Mouse (Mus musculus): ENCODE data around the gene Piga. TPM values are rescaled to one million over a fixed set of nuclear protein-coding genes. Genes with fewer than 3 reads are reported as not detected.

Gene Piga
- polyA plus RNA-seq, 1 experiment from 2014 or later: 11.8 TPM

- no peaks in the 10 kb centered on the region for H3K4me1 ChIP-seq (ENCODE audit: control insufficient read depth, insufficient read depth, low read length)
- DNase-seq (ENCODE audit: low spot score) (no peak), ATAC-seq (ENCODE audit: low read depth) (no peak)
- H3K4me2 ChIP-seq (ENCODE audit: low read depth, low read length): no peak overlapping the region
- no peaks in the 10 kb centered on the region for H3K9me3 ChIP-seq (ENCODE audit: control insufficient read depth, low read length)
- H3K9ac ChIP-seq (ENCODE audit: low read depth, low read length): no peak overlapping the region
- WGBS: 77% methylated on average over 1 of the region's 1 CpGs
- H3K27ac ChIP-seq (replicated peaks; ENCODE audit: low read depth, low read length): no peak overlapping the region
- no peak overlapping the region for H3K4me3 ChIP-seq (ENCODE audit: low read depth, low read length)
- H3K27me3 ChIP-seq (replicated peaks; ENCODE audit: control insufficient read depth, insufficient read depth, low read length): peaks cover 11% of the 10 kb centered on the region; the same call in 1 of the 2 replicates
- H3K36me3 ChIP-seq (ENCODE audit: control insufficient read depth, insufficient read depth, low read length): peaks cover 16% of the 10 kb centered on the region; the same call in 1 of the 2 replicates
Observed at GRCm38 (mm10) chrX:164424821-164425220, 5.2 kb downstream of the Piga start.

- no peak overlapping the region for H3K9ac ChIP-seq (ENCODE audit: low read depth, low read length)
- H3K36me3 ChIP-seq (ENCODE audit: control insufficient read depth, insufficient read depth, low read length): peaks cover 34% of the 10 kb centered on the region; the same call in 1 of the 2 replicates
- no peak overlapping the region for H3K27ac ChIP-seq (replicated peaks; ENCODE audit: low read depth, low read length)
- ATAC-seq (ENCODE audit: low read depth) (no peak), DNase-seq (ENCODE audit: low spot score) (no peak)
- H3K4me2 ChIP-seq (ENCODE audit: low read depth, low read length): no peak overlapping the region
- no peak overlapping the region for H3K4me3 ChIP-seq (ENCODE audit: low read depth, low read length)
- WGBS: 84% methylated on average over 4 of the region's 4 CpGs
- no peaks in the 10 kb centered on the region; the same call in 1 of the 2 replicates for H3K27me3 ChIP-seq (replicated peaks; ENCODE audit: control insufficient read depth, insufficient read depth, low read length)
- no peaks in the 10 kb centered on the region for H3K9me3 ChIP-seq (ENCODE audit: control insufficient read depth, low read length)
- no peaks in the 10 kb centered on the region for H3K4me1 ChIP-seq (ENCODE audit: control insufficient read depth, insufficient read depth, low read length)
Observed at GRCm38 (mm10) chrX:164427295-164427694, 7.7 kb downstream of the Piga start.

- no peak overlapping the region for H3K9ac ChIP-seq (ENCODE audit: low read depth, low read length)
- H3K4me2 ChIP-seq (ENCODE audit: low read depth, low read length): no peak overlapping the region
- no peaks in the 10 kb centered on the region; the same call in 1 of the 2 replicates for H3K27me3 ChIP-seq (replicated peaks; ENCODE audit: control insufficient read depth, insufficient read depth, low read length)
- DNase-seq (ENCODE audit: low spot score) (no peak), ATAC-seq (ENCODE audit: low read depth) (no peak)
- WGBS: 79% methylated on average over 2 of the region's 2 CpGs
- no peak overlapping the region for H3K27ac ChIP-seq (replicated peaks; ENCODE audit: low read depth, low read length)
- H3K9me3 ChIP-seq (ENCODE audit: control insufficient read depth, low read length): no peaks in the 10 kb centered on the region
- no peak overlapping the region for H3K4me3 ChIP-seq (ENCODE audit: low read depth, low read length)
- H3K36me3 ChIP-seq (ENCODE audit: control insufficient read depth, insufficient read depth, low read length): 0 out of 2 replicates have a peak, but pooled peaks cover 29% of the 10 kb centered on the region
- no peaks in the 10 kb centered on the region for H3K4me1 ChIP-seq (ENCODE audit: control insufficient read depth, insufficient read depth, low read length)
Observed at GRCm38 (mm10) chrX:164428224-164428623, 8.6 kb downstream of the Piga start.

- no peaks in the 10 kb centered on the region for H3K27me3 ChIP-seq (replicated peaks; ENCODE audit: control insufficient read depth, insufficient read depth, low read length)
- no peak overlapping the region for H3K4me2 ChIP-seq (ENCODE audit: low read depth, low read length)
- H3K9ac ChIP-seq (ENCODE audit: low read depth, low read length): no peak overlapping the region
- no peaks in the 10 kb centered on the region for H3K9me3 ChIP-seq (ENCODE audit: control insufficient read depth, low read length)
- 85% methylated on average over 6 of the region's 6 CpGs for WGBS
- H3K36me3 ChIP-seq (ENCODE audit: control insufficient read depth, insufficient read depth, low read length): 0 out of 2 replicates have a peak, but pooled peaks cover 34% of the 10 kb centered on the region
- H3K4me3 ChIP-seq (ENCODE audit: low read depth, low read length): no peak overlapping the region
- ATAC-seq (ENCODE audit: low read depth) (no peak), DNase-seq (ENCODE audit: low spot score) (no peak)
- no peak overlapping the region for H3K27ac ChIP-seq (replicated peaks; ENCODE audit: low read depth, low read length)
- H3K4me1 ChIP-seq (ENCODE audit: control insufficient read depth, insufficient read depth, low read length): no peaks in the 10 kb centered on the region
Observed at GRCm38 (mm10) chrX:164430621-164431020, 11.0 kb downstream of the Piga start.

- ATAC-seq (ENCODE audit: low read depth): no peak
- 93% methylated on average over 2 of the region's 2 CpGs for WGBS
- H3K4me3 ChIP-seq (ENCODE audit: low read depth, low read length): no peak overlapping the region
Observed at GRCm38 (mm10) chrX:164431133-164431532, 11.5 kb downstream of the Piga start.

GRCm38 (mm10) chrX:164431541-164431940, 12.0 kb downstream of the Piga start:
- no peaks in the 10 kb centered on the region for H3K9me3 ChIP-seq (ENCODE audit: control insufficient read depth, low read length)
- H3K4me3 ChIP-seq (ENCODE audit: low read depth, low read length): no peak overlapping the region
- DNase-seq (ENCODE audit: low spot score) (no peak), ATAC-seq (ENCODE audit: low read depth) (no peak)
- 94% methylated on average over 6 of the region's 6 CpGs for WGBS
- 0 out of 2 replicates have a peak, but pooled peaks cover 34% of the 10 kb centered on the region for H3K36me3 ChIP-seq (ENCODE audit: control insufficient read depth, insufficient read depth, low read length)
- H3K27ac ChIP-seq (replicated peaks; ENCODE audit: low read depth, low read length): no peak overlapping the region
- no peaks in the 10 kb centered on the region; the same call in 1 of the 2 replicates for H3K27me3 ChIP-seq (replicated peaks; ENCODE audit: control insufficient read depth, insufficient read depth, low read length)
- no peak overlapping the region for H3K9ac ChIP-seq (ENCODE audit: low read depth, low read length)
- H3K4me2 ChIP-seq (ENCODE audit: low read depth, low read length): no peak overlapping the region
- no peaks in the 10 kb centered on the region for H3K4me1 ChIP-seq (ENCODE audit: control insufficient read depth, insufficient read depth, low read length)

More at GRCm38 (mm10) chrX:164431133-164431532, 11.5 kb downstream of the Piga start:
- Histone ChIP-seq H3K4me2 (ENCODE audit: low read depth, low read length) (no peak overlapping the region), H3K27me3 (replicated peaks; ENCODE audit: control insufficient read depth, insufficient read depth, low read length) (no peaks in the 10 kb centered on the region; the same call in 1 of the 2 replicates), H3K36me3 (ENCODE audit: control insufficient read depth, insufficient read depth, low read length) (0 out of 2 replicates have a peak, but pooled peaks cover 34% of the 10 kb centered on the region), H3K4me1 (ENCODE audit: control insufficient read depth, insufficient read depth, low read length) (no peaks in the 10 kb centered on the region), H3K27ac (replicated peaks; ENCODE audit: low read depth, low read length) (no peak overlapping the region), H3K9me3 (ENCODE audit: control insufficient read depth, low read length) (no peaks in the 10 kb centered on the region), H3K9ac (ENCODE audit: low read depth, low read length) (no peak overlapping the region)
- DNase-seq (ENCODE audit: low spot score): no peak

GRCm38 (mm10) chrX:164432682-164433081, 13.1 kb downstream of the Piga start:
- no peak for ATAC-seq (ENCODE audit: low read depth)
- no peak for DNase-seq (ENCODE audit: low spot score)
- Histone ChIP-seq H3K4me2 (ENCODE audit: low read depth, low read length) (no peak overlapping the region), H3K4me3 (ENCODE audit: low read depth, low read length) (no peak overlapping the region), H3K4me1 (ENCODE audit: control insufficient read depth, insufficient read depth, low read length) (no peaks in the 10 kb centered on the region), H3K27ac (replicated peaks; ENCODE audit: low read depth, low read length) (no peak overlapping the region), H3K9ac (ENCODE audit: low read depth, low read length) (no peak overlapping the region), H3K36me3 (ENCODE audit: control insufficient read depth, insufficient read depth, low read length) (0 out of 2 replicates have a peak, but pooled peaks cover 34% of the 10 kb centered on the region), H3K9me3 (ENCODE audit: control insufficient read depth, low read length) (no peaks in the 10 kb centered on the region), H3K27me3 (replicated peaks; ENCODE audit: control insufficient read depth, insufficient read depth, low read length) (no peaks in the 10 kb centered on the region; the same call in 1 of the 2 replicates)
- 96% methylated on average over 9 of the region's 9 CpGs for WGBS

- Histone ChIP-seq H3K4me1 (ENCODE audit: control insufficient read depth, insufficient read depth, low read length) (no peaks in the 10 kb centered on the region), H3K27me3 (replicated peaks; ENCODE audit: control insufficient read depth, insufficient read depth, low read length) (peaks cover 5% of the 10 kb centered on the region; the same call in 1 of the 2 replicates), H3K27ac (replicated peaks; ENCODE audit: low read depth, low read length) (no peak within 1 kb of the TSS), H3K9ac (ENCODE audit: low read depth, low read length) (no peak within 1 kb of the TSS), H3K9me3 (ENCODE audit: control insufficient read depth, low read length) (no peaks in the 10 kb centered on the region), H3K36me3 (ENCODE audit: control insufficient read depth, insufficient read depth, low read length) (0 out of 2 replicates have a peak, but pooled peaks cover 15% of the 10 kb centered on the region), H3K4me3 (ENCODE audit: low read depth, low read length) (no peak within 1 kb of the TSS), H3K4me2 (ENCODE audit: low read depth, low read length) (no peak within 1 kb of the TSS)
- 66% methylated on average over 8 of the region's 8 CpGs for WGBS
- ATAC-seq (ENCODE audit: low read depth): no peak
- no peak for DNase-seq (ENCODE audit: low spot score)
Observed at GRCm38 (mm10) chrX:164436709-164437108, 17.1 kb downstream of the Piga start, which contains the start of gene Asb11. Asb11 (plus strand) TSS chrX:164436994.

GRCm38 (mm10) chrX:164439462-164439861, 19.9 kb downstream of the Piga start:
- DNase-seq (ENCODE audit: low spot score) (no peak), ATAC-seq (ENCODE audit: low read depth) (no peak)
- no peak overlapping the region for H3K27ac ChIP-seq (replicated peaks; ENCODE audit: low read depth, low read length)
- H3K27me3 ChIP-seq (replicated peaks; ENCODE audit: control insufficient read depth, insufficient read depth, low read length): peaks cover 9% of the 10 kb centered on the region; the same call in 1 of the 2 replicates
- H3K4me2 ChIP-seq (ENCODE audit: low read depth, low read length): no peak overlapping the region
- 88% methylated on average over 7 of the region's 7 CpGs for WGBS
- H3K4me3 ChIP-seq (ENCODE audit: low read depth, low read length): no peak overlapping the region
- no peaks in the 10 kb centered on the region for H3K9me3 ChIP-seq (ENCODE audit: control insufficient read depth, low read length)
- no peaks in the 10 kb centered on the region for H3K4me1 ChIP-seq (ENCODE audit: control insufficient read depth, insufficient read depth, low read length)
- H3K9ac ChIP-seq (ENCODE audit: low read depth, low read length): no peak overlapping the region
- H3K36me3 ChIP-seq (ENCODE audit: control insufficient read depth, insufficient read depth, low read length): no peaks in the 10 kb centered on the region

All from embryonic facial prominence, embryonic 14.5 days (tissue).